Mouse (Mus musculus) forebrain, embryonic 15.5 days (tissue): ENCODE data around the gene Ccdc30. TPM values are rescaled to one million over a fixed set of nuclear protein-coding genes. Genes with fewer than 3 reads are reported as not detected.

ENCODE experiments used
- polyA plus RNA-seq: library from polyadenylated mRNA; unstranded; fragments of >200 nt; fragmentation: Nextera tagmentation; extraction: Ambion mirVana; gene quantifications from 2 replicates; pipeline ENCODE4 v1.2.1, GENCODE M21; 2015

The Ccdc30 gene
- polyA plus RNA-seq, 1 experiment from 2014 or later = 13.0 TPM

Other genes with a start within 250 kb of the Ccdc30 start
- 5.0 and 5.4 TPM in 2 replicates for gene Zfp691, start 241.3 kb downstream of the Ccdc30 start, polyA plus RNA-seq
- 0.27 and 0.61 TPM in 2 replicates for gene Ermap, start 225.5 kb downstream of the Ccdc30 start, polyA plus RNA-seq
- 256 and 267 TPM in 2 replicates for gene Svbp, start 220.2 kb downstream of the Ccdc30 start, polyA plus RNA-seq
- gene Tmem269, start 197.3 kb downstream of the Ccdc30 start, polyA plus RNA-seq = 0.17 and 0.78 TPM in 2 replicates
- 31.5 and 32.8 TPM in 2 replicates for gene AU022252, start 182.8 kb downstream of the Ccdc30 start, polyA plus RNA-seq
- gene P3h1, start 182.6 kb downstream of the Ccdc30 start, polyA plus RNA-seq = 8.3 and 9.2 TPM in 2 replicates
- 0.70 and 1.0 TPM in 2 replicates for gene Cldn19, start 160.1 kb downstream of the Ccdc30 start, polyA plus RNA-seq
- gene Ybx1, start 120.9 kb downstream of the Ccdc30 start, polyA plus RNA-seq = 950 and 958 TPM in 2 replicates
- gene Ppih, start 95.0 kb downstream of the Ccdc30 start, polyA plus RNA-seq = 65.3 and 76.6 TPM in 2 replicates
- 16.7 and 17.7 TPM in 2 replicates for gene Ppcs, start 6.9 kb upstream of the Ccdc30 start, polyA plus RNA-seq
- 0.27 and 0.57 TPM in 2 replicates for gene Zmynd12, start 7.3 kb upstream of the Ccdc30 start, polyA plus RNA-seq
- 19.1 and 20.3 TPM in 2 replicates for gene Rimkla, start 77.1 kb upstream of the Ccdc30 start, polyA plus RNA-seq
- 30.8 and 34.5 TPM in 2 replicates for gene Foxj3, start 121.5 kb upstream of the Ccdc30 start, polyA plus RNA-seq
- 5.4 and 7.0 TPM in 2 replicates for gene Frg2f1, start 124.0 kb upstream of the Ccdc30 start, polyA plus RNA-seq
- not detected in 2 replicates for gene Guca2a, start 222.2 kb upstream of the Ccdc30 start, polyA plus RNA-seq
- gene Guca2b, start 243.4 kb upstream of the Ccdc30 start, polyA plus RNA-seq = not detected in 2 replicates